Mouse (Mus musculus) neural tube, embryonic 12.5 days (tissue): ENCODE results near the gene Olfr332. TPM values are rescaled to one million over a fixed set of nuclear protein-coding genes. Genes with fewer than 3 reads are reported as not detected.

Source experiments
- polyA plus RNA-seq: library from polyadenylated mRNA; unstranded; fragments of >200 nt; fragmentation: Nextera tagmentation; extraction: Ambion mirVana; gene quantifications from 2 replicates; pipeline ENCODE4 v1.2.1, GENCODE M21; 2016

Olfr332 gene
- polyA plus RNA-seq, 1 experiment from 2014 or later: not detected

Other genes with a start within 250 kb of the Olfr332 start
- 0.15 TPM in 1 of 2 replicates, not detected in the other for gene 4930438A08Rik, start 217.8 kb downstream of the Olfr332 start, polyA plus RNA-seq
- gene Zfp692, start 185.5 kb downstream of the Olfr332 start, polyA plus RNA-seq: 27.4 and 30.8 TPM in 2 replicates
- gene Zfp672, start 162.2 kb downstream of the Olfr332 start, polyA plus RNA-seq: 32.0 and 32.2 TPM in 2 replicates
- gene Sh3bp5l, start 161.8 kb downstream of the Olfr332 start, polyA plus RNA-seq: 51.5 and 52.8 TPM in 2 replicates
- gene Lypd8, start 113.5 kb downstream of the Olfr332 start, polyA plus RNA-seq: not detected in 2 replicates
- gene 1810065E05Rik, start 71.4 kb downstream of the Olfr332 start, polyA plus RNA-seq: not detected in 2 replicates
- not detected in 2 replicates for gene Gm12253, start 60.0 kb downstream of the Olfr332 start, polyA plus RNA-seq
- gene Lypd9, start 39.6 kb downstream of the Olfr332 start, polyA plus RNA-seq: not detected in 2 replicates
- gene Olfr30, start 30.3 kb downstream of the Olfr332 start, polyA plus RNA-seq: not detected in 2 replicates
- gene Olfr331, start 10.0 kb upstream of the Olfr332 start, polyA plus RNA-seq: not detected in 2 replicates
- gene Olfr330, start 42.3 kb upstream of the Olfr332 start, polyA plus RNA-seq: not detected in 2 replicates
- not detected in 2 replicates for gene Olfr329-ps, start 53.9 kb upstream of the Olfr332 start, polyA plus RNA-seq
- 0.09 TPM in 1 of 2 replicates, not detected in the other for gene Olfr328, start 63.1 kb upstream of the Olfr332 start, polyA plus RNA-seq
- gene Olfr224, start 78.0 kb upstream of the Olfr332 start, polyA plus RNA-seq: not detected in 2 replicates
- not detected in 2 replicates for gene Olfr325, start 85.2 kb upstream of the Olfr332 start, polyA plus RNA-seq
- not detected in 2 replicates for gene Olfr324, start 102.6 kb upstream of the Olfr332 start, polyA plus RNA-seq
- not detected in 2 replicates for gene 2210407C18Rik, start 123.5 kb upstream of the Olfr332 start, polyA plus RNA-seq
- gene Olfr323, start 137.9 kb upstream of the Olfr332 start, polyA plus RNA-seq: not detected in 2 replicates
- gene Trim58, start 147.9 kb upstream of the Olfr332 start, polyA plus RNA-seq: 0.41 and 0.44 TPM in 2 replicates
- gene Olfr322, start 166.2 kb upstream of the Olfr332 start, polyA plus RNA-seq: not detected in 2 replicates
- gene Olfr320, start 188.5 kb upstream of the Olfr332 start, polyA plus RNA-seq: not detected in 2 replicates
- gene Olfr319, start 206.6 kb upstream of the Olfr332 start, polyA plus RNA-seq: not detected in 2 replicates
- gene Olfr318, start 231.5 kb upstream of the Olfr332 start, polyA plus RNA-seq: not detected in 2 replicates
- 0.06 and 0.16 TPM in 2 replicates for gene Olfr317, start 246.7 kb upstream of the Olfr332 start, polyA plus RNA-seq